14 mouse cellular contexts compared by ENCODE assay signal in the genomic region with DNA sequence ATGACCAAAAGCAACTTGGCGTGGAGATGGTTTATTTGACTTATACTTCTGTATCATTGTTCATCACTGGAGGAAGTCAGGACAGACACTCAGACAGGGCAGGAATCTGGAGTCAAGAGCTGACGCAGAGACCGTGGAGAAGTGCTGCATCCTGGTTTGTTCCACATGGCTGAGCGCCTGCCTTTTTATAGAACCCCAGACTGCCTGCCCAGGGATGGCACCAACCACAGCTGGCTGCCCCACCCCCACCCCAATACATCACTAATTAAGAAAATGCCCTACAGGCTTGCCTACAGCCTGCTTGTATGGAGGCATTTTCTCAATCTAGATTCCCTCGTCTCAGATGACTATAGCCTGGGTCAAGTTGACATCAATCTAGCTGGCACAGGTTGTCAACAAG.
"Had no signal": no experiment of that assay in that cellular context is flagged by ENCODE, and none has a peak within 500 bp of the region (broad histone marks: within the 10 kb centered on the region; RNA-seq: fewer than 3 reads in every experiment).

No protein-coding gene starts in this region.

- H3K9me3 ChIP-seq: intestine, embryonic 15.5 days; limb, embryonic 10.5 days; liver, embryonic 12.5 days; midbrain, embryonic 10.5 days; neural tube, embryonic 15.5 days; stomach, embryonic 15.5 days had no signal

- H3K36me3 ChIP-seq: intestine, embryonic 15.5 days; limb, embryonic 10.5 days; liver, embryonic 12.5 days; midbrain, embryonic 10.5 days; neural tube, embryonic 15.5 days; stomach, embryonic 15.5 days had no signal

- H3K27me3 ChIP-seq: intestine, embryonic 15.5 days; liver, embryonic 12.5 days; neural tube, embryonic 15.5 days; stomach, embryonic 15.5 days had no signal

- H3K9ac ChIP-seq: intestine, embryonic 15.5 days; liver, embryonic 12.5 days; lung, embryonic 14.5 days; neural tube, embryonic 15.5 days; stomach, embryonic 15.5 days had no signal

- DNase-seq: lung, embryonic 14.5 days; lung, postnatal 10 days; lung, postnatal 4 days; midbrain, embryonic 14.5 days; thymus, adult 2 months; thymus, postnatal 25 days had no signal

- H3K4me3 ChIP-seq: intestine, embryonic 15.5 days; layer of hippocampus, adult 2 months; limb, embryonic 10.5 days; liver, embryonic 12.5 days; midbrain, embryonic 10.5 days; myocyte; neural tube, embryonic 15.5 days; stomach, embryonic 15.5 days had no signal

- H3K4me2 ChIP-seq: intestine, embryonic 15.5 days; liver, embryonic 12.5 days; lung, embryonic 14.5 days; neural tube, embryonic 15.5 days; stomach, embryonic 15.5 days had no signal

- ATAC-seq: intestine, embryonic 15.5 days; liver, embryonic 12.5 days had no signal

- H3K27ac ChIP-seq: intestine, embryonic 15.5 days; layer of hippocampus, adult 2 months; limb, embryonic 10.5 days; liver, embryonic 12.5 days; midbrain, embryonic 10.5 days; neural tube, embryonic 15.5 days; stomach, embryonic 15.5 days had no signal

- H3K4me1 ChIP-seq: intestine, embryonic 15.5 days; liver, embryonic 12.5 days; stomach, embryonic 15.5 days had no signal
